Mouse (Mus musculus) G1E (cell line): ENCODE results near the gene Plin3. TPM values are rescaled to one million over a fixed set of nuclear protein-coding genes. Genes with fewer than 3 reads are reported as not detected.

ENCODE experiments used
- ATAC-seq: 2 replicates; pipeline ENCODE4 v1.8.0; 2016; ENCODE audit warnings: mild to moderate bottlenecking; ENCODE audit not compliant: insufficient number of reproducible peaks, poor library complexity, low FRiP score, severe bottlenecking; ENCODE audit errors: extremely low read depth
- DNase-seq: peaks from one replicate; pipeline ENCODE4 v3.0.0; 2012; ENCODE audit warnings: low spot score
- H3K27me3 ChIP-seq: 2 replicates; pipeline ENCODE4 v1.6.1; 2012; ENCODE audit warnings: mild to moderate bottlenecking, low read length, inconsistent platforms; ENCODE audit not compliant: insufficient read depth
- H3K36me3 ChIP-seq: replicated peaks from 2 replicates; pipeline ENCODE3; 2012; ENCODE audit warnings: mild to moderate bottlenecking, inconsistent platforms
- H3K4me1 ChIP-seq: 2 replicates; pipeline ENCODE4 v1.6.1; 2012; ENCODE audit warnings: low read depth, low read length, inconsistent platforms, mixed read lengths; ENCODE audit not compliant: insufficient read depth
- H3K4me3 ChIP-seq: 2 replicates; pipeline ENCODE4 v1.5.1; 2012; ENCODE audit warnings: low read depth, mild to moderate bottlenecking, inconsistent platforms, low read length, moderate library complexity, mixed read lengths
- H3K9me3 ChIP-seq: replicated peaks from 2 replicates; pipeline ENCODE4 v1.6.1; 2012; ENCODE audit warnings: inconsistent platforms
- CTCF ChIP-seq: IDR thresholded peaks from 2 replicates; pipeline ENCODE4 v1.5.1; 2012; ENCODE audit warnings: low read depth, low read length, inconsistent platforms, mixed read lengths
- GATA1 ChIP-seq: IDR thresholded peaks from 2 replicates; pipeline ENCODE4 v1.6.1; 2012; ENCODE audit warnings: borderline replicate concordance, low read length, inconsistent platforms, mixed read lengths
- GATA2 ChIP-seq: IDR thresholded peaks from 2 replicates; pipeline ENCODE4 v1.6.1; 2012; ENCODE audit warnings: low read depth, low read length, inconsistent platforms, borderline replicate concordance
- POLR2AphosphoS5 ChIP-seq: IDR thresholded peaks from 2 replicates; pipeline ENCODE4 v1.6.1; 2012; ENCODE audit warnings: low read depth, low read length, inconsistent platforms; ENCODE audit not compliant: insufficient replicate concordance
- TAL1 ChIP-seq: conservative IDR thresholded peaks from 2 replicates; pipeline ENCODE4 v1.6.1; 2012; ENCODE audit warnings: low read depth, low read length, inconsistent platforms, mixed read lengths
- polyA plus RNA-seq: library from polyadenylated mRNA; stranded (reverse); fragments of >175 nt; gene quantifications from 2 replicates; pipeline ENCODE4 v1.2.3, GENCODE M21; 2012
- total RNA-seq, 2 experiments: library from RNA; stranded (forward) in 1 of 2; stranded (reverse) in 1 of 2; fragments of 200-1000 nt in 1 of 2; fragments of >200 nt in 1 of 2; fragmentation: Nextera tagmentation in 1 of 2; gene quantifications; 2 replicates each; pipeline ENCODE4 v1.2.3; 2014 to 2017

Plin3 gene
- total and polyA plus RNA-seq, 3 experiments, result 12.2 to 55.9 (median 12.3) TPM

GRCm38 (mm10) chr17:56330345-56330744 lies 37.7 kb upstream of the Plin3 start:
- TF ChIP-seq GATA1 (no peak), GATA2 (no peak), TAL1 (no peak), CTCF (no peak), POLR2AphosphoS5 (no peak)
- DNase-seq (no peak), ATAC-seq (no peak)
- H3K36me3 ChIP-seq, result peaks cover 70% of the 10 kb centered on the region
- peaks cover 63% of the 10 kb centered on the region for H3K4me1 ChIP-seq
- no peaks in the 10 kb centered on the region for H3K9me3 ChIP-seq
- H3K27me3 ChIP-seq, result no peaks in the 10 kb centered on the region
- H3K4me3 ChIP-seq, result no peak overlapping the region

- DNase-seq, result no peak
- peaks cover 64% of the 10 kb centered on the region for H3K36me3 ChIP-seq
- no peak for TF ChIP-seq GATA1
- no peak for TF ChIP-seq GATA2
- no peak overlapping the region for H3K4me3 ChIP-seq
- ATAC-seq, result no peak
- no peaks in the 10 kb centered on the region for H3K27me3 ChIP-seq
- peaks cover 65% of the 10 kb centered on the region for H3K4me1 ChIP-seq
- no peaks in the 10 kb centered on the region for H3K9me3 ChIP-seq
Measured at GRCm38 (mm10) chr17:56329267-56329666, 36.6 kb upstream of the Plin3 start.

- DNase-seq, result no peak
- ATAC-seq, result no peak
- TF ChIP-seq CTCF (no peak), GATA1 (no peak), GATA2 (no peak)
- Histone ChIP-seq H3K4me3 (peak overlapping the region; percentile 84), H3K27me3 (no peaks in the 10 kb centered on the region), H3K4me1 (peaks cover 69% of the 10 kb centered on the region), H3K9me3 (no peaks in the 10 kb centered on the region), H3K36me3 (peaks cover 64% of the 10 kb centered on the region)
Measured at GRCm38 (mm10) chr17:56326153-56327147, 33.8 kb upstream of the Plin3 start.

- TF ChIP-seq POLR2AphosphoS5, result peak; percentile 86
- TF ChIP-seq GATA1, result no peak
- peaks cover 70% of the 10 kb centered on the region for H3K4me1 ChIP-seq
- peak; percentile 99 for DNase-seq
Measured at GRCm38 (mm10) chr17:56325450-56326152, 32.9 kb upstream of the Plin3 start, which contains the start of gene Kdm4b. Gene Kdm4b (plus strand): TSS chr17:56326062.

GRCm38 (mm10) chr17:56324419-56324818 lies 31.7 kb upstream of the Plin3 start:
- Histone ChIP-seq H3K36me3 (peaks cover 63% of the 10 kb centered on the region), H3K9me3 (no peaks in the 10 kb centered on the region), H3K4me1 (peaks cover 66% of the 10 kb centered on the region), H3K4me3 (no peak overlapping the region; the same call in 1 of the 2 replicates), H3K27me3 (no peaks in the 10 kb centered on the region)
- no peak for ATAC-seq
- TF ChIP-seq GATA2, result no peak
- TF ChIP-seq POLR2AphosphoS5, result 0 out of 2 replicates have a peak, but pooled peaks have one; percentile 47
- DNase-seq, result no peak

More at GRCm38 (mm10) chr17:56325450-56326152, 32.9 kb upstream of the Plin3 start, which contains the start of gene Kdm4b:
- Histone ChIP-seq H3K36me3 (peaks cover 63% of the 10 kb centered on the region), H3K9me3 (no peaks in the 10 kb centered on the region), H3K4me3 (peak within 1 kb of the TSS; percentile 84), H3K27me3 (no peaks in the 10 kb centered on the region)
- peak; percentile 98 for ATAC-seq

- TF ChIP-seq TAL1 (no peak), GATA2 (no peak), CTCF (no peak), POLR2AphosphoS5 (no peak), GATA1 (no peak)
- H3K27me3 ChIP-seq, result no peaks in the 10 kb centered on the region
- H3K4me1 ChIP-seq, result peaks cover 76% of the 10 kb centered on the region
- peaks cover 99% of the 10 kb centered on the region for H3K36me3 ChIP-seq
- ATAC-seq (no peak), DNase-seq (no peak)
- no peaks in the 10 kb centered on the region for H3K9me3 ChIP-seq
- no peak overlapping the region for H3K4me3 ChIP-seq
Measured at GRCm38 (mm10) chr17:56309191-56309945, 16.7 kb upstream of the Plin3 start.
